Mouse (Mus musculus): ENCODE data around the gene Tma16. TPM values are rescaled to one million over a fixed set of nuclear protein-coding genes. Genes with fewer than 3 reads are reported as not detected.

Gene Tma16
- polyA plus RNA-seq, 2 experiments = 4.4 to 5.5 TPM

DNA sequence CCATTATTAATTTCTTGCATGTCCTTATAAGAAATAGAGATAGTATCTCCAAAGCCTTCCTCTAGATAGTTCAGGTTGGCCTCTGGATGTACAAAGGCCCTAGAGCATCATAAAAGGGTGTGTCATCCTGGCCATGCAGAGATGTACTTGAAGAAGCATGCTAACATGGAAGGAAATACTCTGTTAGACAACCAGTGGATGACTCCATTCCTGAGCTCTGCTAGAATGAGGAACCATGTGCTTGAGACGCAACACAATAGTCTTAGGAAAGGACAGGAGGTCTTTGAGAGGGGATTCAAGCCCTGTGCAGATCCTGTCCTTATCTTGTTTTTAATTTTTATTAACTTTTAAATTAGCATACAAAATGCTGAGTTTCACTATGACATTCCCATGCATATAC is 49.5 kb downstream of the Tma16 start:
- 81% methylated on average over 1 of the region's 1 CpGs for WGBS (ENCODE audit: insufficient replicate concordance)
- H3K4me2 ChIP-seq (ENCODE audit: low read depth) = no peak overlapping the region
- no peak overlapping the region for H3K9ac ChIP-seq (replicated peaks)
- no peak overlapping the region for H3K4me3 ChIP-seq (ENCODE audit: insufficient read depth in 1 of 2, low read depth in 2 of 2, low read length in 2 of 2)
- no peak overlapping the region for H3K27ac ChIP-seq
- H3K4me1 ChIP-seq (replicated peaks; ENCODE audit: control insufficient read depth in 2 of 2, insufficient read depth in 2 of 2, low read length in 1 of 2) = peaks cover 0 to 2% of the 10 kb centered on the region in 2 experiments; a peak in 1 of 4 replicates
- DNase-seq (ENCODE audit: low read depth in 3 of 3, low spot score in 3 of 3) (no peak), ATAC-seq (ENCODE audit: insufficient read depth) (no peak)
- no peak for TF ChIP-seq CTCF (IDR thresholded peaks at IDR 0.05; ENCODE audit: low read depth)
- no peak for TF ChIP-seq EP300 (IDR thresholded peaks at IDR 0.05; ENCODE audit: low read depth)
- no peaks in the 10 kb centered on the region for H3K27me3 ChIP-seq (ENCODE audit: control insufficient read depth, insufficient read depth, low read length)
- H3K9me3 ChIP-seq (ENCODE audit: control insufficient read depth, low read length) = no peaks in the 10 kb centered on the region
- no peaks in the 10 kb centered on the region for H3K36me3 ChIP-seq (replicated peaks; ENCODE audit: control insufficient read depth, insufficient read depth, low read depth)

- Histone ChIP-seq H3K9me3 (ENCODE audit: control insufficient read depth, low read length) (no peaks in the 10 kb centered on the region), H3K4me3 (ENCODE audit: insufficient read depth in 1 of 2, low read depth in 2 of 2, low read length in 2 of 2) (no peak overlapping the region), H3K9ac (replicated peaks) (no peak overlapping the region), H3K27ac (no peak overlapping the region), H3K4me1 (replicated peaks; ENCODE audit: control insufficient read depth in 2 of 2, insufficient read depth in 2 of 2, low read length in 1 of 2) (no peaks in the 10 kb centered on the region; a peak in 1 of 4 replicates), H3K27me3 (ENCODE audit: control insufficient read depth, insufficient read depth, low read length) (no peaks in the 10 kb centered on the region), H3K4me2 (ENCODE audit: low read depth) (no peak overlapping the region), H3K36me3 (replicated peaks; ENCODE audit: control insufficient read depth, insufficient read depth, low read depth) (no peaks in the 10 kb centered on the region)
- DNase-seq (ENCODE audit: low read depth in 3 of 3, low spot score in 3 of 3) (no peak), ATAC-seq (ENCODE audit: insufficient read depth) (no peak)
- TF ChIP-seq EP300 (IDR thresholded peaks at IDR 0.05; ENCODE audit: low read depth) (no peak), CTCF (IDR thresholded peaks at IDR 0.05; ENCODE audit: low read depth) (no peak)
Measured at GRCm38 (mm10) chr8:66433577-66433976, 52.8 kb downstream of the Tma16 start.

DNA sequence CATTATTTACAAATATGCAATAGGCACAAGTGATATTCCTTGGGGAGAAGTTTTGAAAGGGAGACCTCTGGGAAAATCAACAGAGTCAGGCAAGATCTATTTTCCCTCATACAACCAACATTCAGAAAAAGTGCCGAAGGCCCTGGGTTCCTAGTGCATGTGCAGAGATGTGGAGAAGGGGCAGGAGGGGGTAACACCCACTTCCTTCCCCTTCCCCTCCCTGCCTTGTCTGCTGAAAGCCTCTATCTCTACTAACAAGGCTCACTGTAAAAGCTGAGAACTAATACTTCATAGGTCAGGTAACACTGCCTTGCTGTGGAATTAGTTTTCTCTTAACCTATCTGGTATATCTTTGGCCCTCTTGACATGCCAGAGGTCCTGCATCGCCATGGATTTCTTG is 55.7 kb downstream of the Tma16 start:
- 35% methylated on average over 2 of the region's 2 CpGs for WGBS (ENCODE audit: insufficient replicate concordance)
- no peak overlapping the region for H3K27ac ChIP-seq
- ATAC-seq (ENCODE audit: insufficient read depth) = no peak
- no peak overlapping the region for H3K9ac ChIP-seq (replicated peaks)
- H3K36me3 ChIP-seq (replicated peaks; ENCODE audit: control insufficient read depth, insufficient read depth, low read depth) = no peaks in the 10 kb centered on the region
- no peak overlapping the region for H3K4me2 ChIP-seq (ENCODE audit: low read depth)
- H3K27me3 ChIP-seq (ENCODE audit: control insufficient read depth, insufficient read depth, low read length) = no peaks in the 10 kb centered on the region
- no peak overlapping the region for H3K4me3 ChIP-seq (ENCODE audit: insufficient read depth in 1 of 2, low read depth in 2 of 2, low read length in 2 of 2)
- DNase-seq (ENCODE audit: low read depth in 3 of 3, low spot score in 3 of 3) = no peak
- H3K4me1 ChIP-seq (replicated peaks; ENCODE audit: control insufficient read depth in 2 of 2, insufficient read depth in 2 of 2, low read length in 1 of 2) = no peaks in the 10 kb centered on the region
- TF ChIP-seq EP300 (IDR thresholded peaks at IDR 0.05; ENCODE audit: low read depth) (no peak), CTCF (IDR thresholded peaks at IDR 0.05; ENCODE audit: low read depth) (no peak)
- no peaks in the 10 kb centered on the region for H3K9me3 ChIP-seq (ENCODE audit: control insufficient read depth, low read length)

Other genes with a start within 250 kb of the Tma16 start
- not detected in 2 replicates for gene Tktl2, start 25.2 kb upstream of the Tma16 start, polyA plus RNA-seq (2012; rRNA removed)
- gene Tktl2, start 25.2 kb upstream of the Tma16 start, polyA plus RNA-seq (2014; fragmentation: Nextera tagmentation; extraction: Ambion mirVana) = not detected in 2 replicates
- gene Npy5r, start 201.6 kb upstream of the Tma16 start, polyA plus RNA-seq (2012; rRNA removed) = not detected in 2 replicates
- not detected in 2 replicates for gene Npy5r, start 201.6 kb upstream of the Tma16 start, polyA plus RNA-seq (2014; fragmentation: Nextera tagmentation; extraction: Ambion mirVana)
- gene Npy1r, start 210.7 kb upstream of the Tma16 start, polyA plus RNA-seq (2012; rRNA removed) = 0.01 and 0.06 TPM in 2 replicates
- not detected in 2 replicates for gene Npy1r, start 210.7 kb upstream of the Tma16 start, polyA plus RNA-seq (2014; fragmentation: Nextera tagmentation; extraction: Ambion mirVana)

All from liver, embryonic 14.5 days (tissue).